ENCODE assay signal across 30 mouse cellular contexts in genomic region chr2:35021806-35022205, GRCm38 (mm10). TPM values are rescaled to one million over a fixed set of nuclear protein-coding genes. Genes with fewer than 3 reads are reported as not detected.
"Had no signal": no experiment of that assay in that cellular context is flagged by ENCODE, and none has a peak within 500 bp of the region (broad histone marks: within the 10 kb centered on the region; RNA-seq: fewer than 3 reads in every experiment).

No protein-coding gene starts in this region.

- H3K4me1 ChIP-seq: heart, embryonic 10.5 days; heart, embryonic 13.5 days; heart, embryonic 15.5 days; hindbrain, embryonic 13.5 days; hindbrain, embryonic 15.5 days; kidney, embryonic 15.5 days; limb, embryonic 10.5 days; limb, embryonic 12.5 days; liver, embryonic 13.5 days; liver, embryonic 15.5 days had no signal

- H3K9me3 ChIP-seq: heart, embryonic 10.5 days; heart, embryonic 13.5 days; heart, embryonic 15.5 days; hindbrain, embryonic 13.5 days; hindbrain, embryonic 15.5 days; kidney, embryonic 15.5 days; limb, embryonic 10.5 days; limb, embryonic 12.5 days; liver, embryonic 13.5 days; liver, embryonic 15.5 days had no signal

- H3K27ac ChIP-seq: heart, embryonic 10.5 days; heart, embryonic 13.5 days; heart, embryonic 15.5 days; hindbrain, embryonic 13.5 days; hindbrain, embryonic 15.5 days; hindbrain, postnatal 0 days; kidney, embryonic 15.5 days; kidney, postnatal 0 days; left cerebral cortex, adult 2 months; limb, embryonic 10.5 days; limb, embryonic 12.5 days; liver, embryonic 13.5 days; liver, embryonic 15.5 days had no signal

- H3K9ac ChIP-seq: heart, embryonic 13.5 days; heart, embryonic 15.5 days; hindbrain, embryonic 13.5 days; hindbrain, embryonic 15.5 days; kidney, embryonic 15.5 days; limb, embryonic 12.5 days; liver, embryonic 13.5 days; liver, embryonic 15.5 days had no signal

- DNase-seq: gastrocnemius, postnatal 14 days; gastrocnemius, postnatal 36 days; heart, adult 18-20 months; heart, postnatal 14 days; heart, postnatal 36 days; kidney, adult 11 months; kidney, adult 2 months; kidney, adult 9 months; kidney, postnatal 14 days; kidney, postnatal 36 days; layer of hippocampus, adult 9-11 months; liver; liver, embryonic 13.5 days had no signal

- H3K4me3 ChIP-seq: heart, embryonic 10.5 days; heart, embryonic 13.5 days; heart, embryonic 15.5 days; hindbrain, embryonic 13.5 days; hindbrain, embryonic 15.5 days; kidney, embryonic 15.5 days; left cerebral cortex, adult 2 months; limb, embryonic 10.5 days; limb, embryonic 12.5 days; liver, embryonic 13.5 days; liver, embryonic 15.5 days had no signal

- H3K4me2 ChIP-seq: heart, embryonic 13.5 days; heart, embryonic 15.5 days; hindbrain, embryonic 13.5 days; hindbrain, embryonic 15.5 days; kidney, embryonic 15.5 days; limb, embryonic 12.5 days; liver, embryonic 11.5 days; liver, embryonic 13.5 days; liver, embryonic 15.5 days had no signal

- H3K27me3 ChIP-seq: heart, embryonic 13.5 days; heart, embryonic 15.5 days; hindbrain, embryonic 13.5 days; hindbrain, embryonic 15.5 days; kidney, embryonic 15.5 days; limb, embryonic 12.5 days; liver, embryonic 13.5 days; liver, embryonic 15.5 days had no signal

- ATAC-seq: hindbrain, postnatal 0 days; intestine, embryonic 16.5 days had no signal

- H3K36me3 ChIP-seq: heart, embryonic 10.5 days; heart, embryonic 13.5 days; heart, embryonic 15.5 days; hindbrain, embryonic 13.5 days; hindbrain, embryonic 15.5 days; kidney, embryonic 15.5 days; limb, embryonic 10.5 days; limb, embryonic 12.5 days; liver, embryonic 15.5 days had no signal

RNA-seq across cellular contexts. Expression of gene Hc, which starts 39.4 kb away (rescaled TPM):
- total RNA-seq: gastrocnemius, postnatal 14 days; heart, adult 18-20 months; heart, adult 8-10 months; heart, postnatal 14 days; heart, postnatal 36 days; hematopoietic stem cell, adult 5-6 weeks had no signal
- polyA plus RNA-seq: gonadal fat pad, adult 2 months; limb, embryonic 10.5 days; limb, embryonic 12.5 days had no signal
